Mouse (Mus musculus) embryonic fibroblast, embryonic 13.5 days (primary cell): Measurements from ENCODE around the gene Ubn2.
A peak's percentile ranks its signal among the peaks of the same experiment; 100 is the strongest.

ENCODE experiments used
- CTCF ChIP-seq: IDR thresholded peaks from 2 replicates; pipeline ENCODE4 v1.5.1; 2011; ENCODE audit warnings: mild to moderate bottlenecking, control low read depth, low read length, moderate library complexity, borderline replicate concordance; ENCODE audit not compliant: insufficient read depth
- POLR2A ChIP-seq: IDR thresholded peaks from 2 replicates; pipeline ENCODE4 v1.6.1; 2011; ENCODE audit warnings: low read depth, mild to moderate bottlenecking, control low read depth, low read length, moderate library complexity

DNA sequence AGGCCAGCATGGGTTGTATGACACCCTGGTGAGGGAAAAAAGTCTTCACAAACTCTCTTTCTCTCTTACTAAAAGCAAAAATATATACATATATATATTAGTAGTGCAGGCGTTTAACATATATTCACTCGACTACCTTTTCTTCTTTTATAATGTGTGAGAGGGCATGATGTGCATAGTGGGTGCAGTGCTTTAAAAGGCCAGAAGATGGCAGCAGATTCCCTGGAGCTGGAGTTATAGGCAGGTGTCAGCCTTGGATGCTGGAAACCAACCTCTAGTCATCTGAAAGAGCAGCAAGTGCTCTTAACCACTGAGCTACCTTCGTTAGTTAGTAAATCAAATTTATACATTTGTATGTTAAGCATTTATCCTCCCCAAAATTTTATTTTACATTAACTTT lies 58.8 kb downstream of the Ubn2 start:
- no peak for TF ChIP-seq POLR2A
- peak; percentile 51; the same call in 1 of the 2 replicates for TF ChIP-seq CTCF
